Mouse (Mus musculus): ENCODE measurements around the gene Gpr160. TPM values are rescaled to one million over a fixed set of nuclear protein-coding genes. Genes with fewer than 3 reads are reported as not detected.

Gpr160 gene
- total and polyA plus RNA-seq, 3 experiments, result 1.0 to 2.1 (median 1.3) TPM

- no peak for DNase-seq
These were observed 43.7 kb downstream of the Gpr160 start for GRCm38 (mm10) chr3:30899407-30899806.

GRCm38 (mm10) chr3:30904658-30905057 lies 48.9 kb downstream of the Gpr160 start:
- no peak for DNase-seq

- no peak for DNase-seq
These were observed 61.4 kb downstream of the Gpr160 start for GRCm38 (mm10) chr3:30917160-30917559.

GRCm38 (mm10) chr3:30927664-30928063 lies 71.9 kb downstream of the Gpr160 start:
- DNase-seq, result peak; percentile 16

GRCm38 (mm10) chr3:30929828-30930227 lies 74.1 kb downstream of the Gpr160 start:
- no peak for DNase-seq

- DNase-seq, result no peak
These were observed 78.6 kb downstream of the Gpr160 start for GRCm38 (mm10) chr3:30934384-30934783.

Other genes starting within 250 kb of the Gpr160 start
- not detected for gene Lrriq4, start 211.4 kb upstream of the Gpr160 start, total RNA-seq (2021)
- not detected in 2 replicates for gene Lrriq4, start 211.4 kb upstream of the Gpr160 start, polyA plus RNA-seq (2012; rRNA removed)
- gene Lrrc34, start 208.1 kb upstream of the Gpr160 start, total RNA-seq (2021), result not detected
- gene Lrrc34, start 208.1 kb upstream of the Gpr160 start, polyA plus RNA-seq (2012; rRNA removed), result not detected in 2 replicates
- not detected for gene Lrrc31, start 156.1 kb upstream of the Gpr160 start, total RNA-seq (2021)
- not detected in 2 replicates for gene Lrrc31, start 156.1 kb upstream of the Gpr160 start, polyA plus RNA-seq (2012; rRNA removed)
- gene Samd7, start 109.7 kb upstream of the Gpr160 start, total RNA-seq (2021), result not detected
- 0.06 TPM in 1 of 2 replicates, not detected in the other for gene Samd7, start 109.7 kb upstream of the Gpr160 start, polyA plus RNA-seq (2012; rRNA removed)
- gene Sec62, start 63.1 kb upstream of the Gpr160 start, total RNA-seq (2021), result 100 to 1,000 TPM in 1 of 2 experiments, 10 to 100 TPM in 1; 87.2 to 109 TPM
- gene Sec62, start 63.1 kb upstream of the Gpr160 start, polyA plus RNA-seq (2012; rRNA removed), result 9.4 and 11.3 TPM in 2 replicates
- 10 to 100 TPM; 26.8 to 41.5 TPM for gene Phc3, start 113.5 kb downstream of the Gpr160 start, total RNA-seq (2021)
- gene Phc3, start 113.5 kb downstream of the Gpr160 start, polyA plus RNA-seq (2012; rRNA removed), result 24.8 and 32.1 TPM in 2 replicates
- gene Prkci, start 139.8 kb downstream of the Gpr160 start, total RNA-seq (2021), result 10 to 100 TPM; 47.5 to 47.8 TPM
- 8.4 and 8.5 TPM in 2 replicates for gene Prkci, start 139.8 kb downstream of the Gpr160 start, polyA plus RNA-seq (2012; rRNA removed)
- gene Skil, start 239.1 kb downstream of the Gpr160 start, total RNA-seq (2021), result 10 to 100 TPM; 36.2 to 36.9 TPM
- 2.0 and 2.1 TPM in 2 replicates for gene Skil, start 239.1 kb downstream of the Gpr160 start, polyA plus RNA-seq (2012; rRNA removed)